Mouse (Mus musculus): ENCODE results near the gene Hsd11b1. TPM values are rescaled to one million over a fixed set of nuclear protein-coding genes. Genes with fewer than 3 reads are reported as not detected.

The Hsd11b1 gene
- polyA plus RNA-seq, 2 experiments, result 1.2 to 1.6 TPM

DNA sequence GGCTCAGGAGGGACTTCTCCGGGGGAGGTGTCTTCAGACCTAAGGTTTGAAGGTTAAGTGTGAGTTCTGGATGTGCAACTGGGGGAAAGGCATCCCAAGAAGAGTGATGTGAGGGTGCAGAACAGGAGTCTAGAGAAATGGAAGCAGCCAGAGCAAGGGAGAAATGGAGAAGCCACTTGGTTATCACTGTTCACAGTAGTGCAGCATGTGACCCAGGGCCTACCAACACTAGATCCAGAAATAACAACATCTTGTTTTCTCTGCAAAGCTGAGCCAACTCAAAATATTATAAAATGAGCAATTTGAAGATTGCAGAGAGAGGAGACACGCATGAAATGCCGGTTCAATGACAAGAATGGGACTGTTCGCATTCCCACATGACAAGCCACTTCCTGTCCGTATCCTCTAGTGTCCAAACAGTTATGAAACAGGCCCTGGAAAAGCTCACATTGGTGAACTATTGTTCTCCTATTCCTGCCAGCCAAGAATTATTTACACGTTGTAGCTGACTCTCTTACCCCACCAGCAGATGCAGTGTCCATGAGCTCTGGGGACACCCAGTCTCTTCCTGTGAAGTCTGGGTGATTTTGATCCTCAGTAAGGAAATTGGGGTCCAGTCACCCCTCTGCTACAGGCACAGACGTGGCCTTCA is 1.9 kb downstream of the Hsd11b1 start:
- H3K4me2 ChIP-seq (replicated peaks; ENCODE audit: low read depth, low read length, severe bottlenecking), result no peak overlapping the region
- H3K36me3 ChIP-seq (ENCODE audit: control insufficient read depth, insufficient read depth, low read length), result no peaks in the 10 kb centered on the region
- no peaks in the 10 kb centered on the region for H3K27me3 ChIP-seq (ENCODE audit: control insufficient read depth, insufficient read depth, low read length)
- H3K9ac ChIP-seq (ENCODE audit: low read depth, low read length, severe bottlenecking), result no peak overlapping the region
- no peak for TF ChIP-seq POLR2A (IDR thresholded peaks at IDR 0.05; ENCODE audit: borderline replicate concordance, extremely low read depth, insufficient read depth, insufficient read length)
- DNase-seq (ENCODE audit: low spot score) (no peak), ATAC-seq (ENCODE audit: low FRiP score, low read depth) (no peak)
- no peaks in the 10 kb centered on the region for H3K9me3 ChIP-seq (ENCODE audit: control insufficient read depth, low read length)
- H3K4me3 ChIP-seq (replicated peaks; ENCODE audit: low read length), result no peak overlapping the region
- WGBS, result 65% methylated on average over 7 of the region's 7 CpGs
- H3K27ac ChIP-seq (replicated peaks; ENCODE audit: low read depth, low read length), result no peak overlapping the region
- H3K4me1 ChIP-seq (ENCODE audit: control insufficient read depth, insufficient read depth, low read length), result peaks cover 13% of the 10 kb centered on the region

DNA sequence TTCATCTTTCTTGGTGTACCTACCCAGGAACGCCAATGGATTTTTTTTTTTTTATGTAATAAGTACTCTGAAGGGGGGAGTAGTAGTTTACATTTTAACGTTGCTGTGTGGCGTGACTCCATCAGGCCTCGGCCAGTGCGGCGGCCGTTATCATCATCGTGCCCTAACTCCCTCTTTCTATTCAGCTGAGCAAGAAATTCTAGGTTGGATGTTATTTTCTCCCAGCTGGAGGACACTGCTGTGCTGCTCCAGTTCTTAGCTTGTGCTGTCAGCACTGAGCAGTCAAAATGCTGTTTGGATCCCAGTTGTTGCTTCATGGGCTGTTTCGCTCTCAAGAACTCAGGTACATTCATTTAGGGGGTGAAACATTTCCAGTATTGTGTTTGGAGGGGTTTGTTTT is 4.3 kb downstream of the Hsd11b1 start:
- ATAC-seq (ENCODE audit: low FRiP score, low read depth), result no peak
- 88% methylated on average over 9 of the region's 9 CpGs for WGBS
- no peak for TF ChIP-seq POLR2A (IDR thresholded peaks at IDR 0.05; ENCODE audit: borderline replicate concordance, extremely low read depth, insufficient read depth, insufficient read length)

DNA sequence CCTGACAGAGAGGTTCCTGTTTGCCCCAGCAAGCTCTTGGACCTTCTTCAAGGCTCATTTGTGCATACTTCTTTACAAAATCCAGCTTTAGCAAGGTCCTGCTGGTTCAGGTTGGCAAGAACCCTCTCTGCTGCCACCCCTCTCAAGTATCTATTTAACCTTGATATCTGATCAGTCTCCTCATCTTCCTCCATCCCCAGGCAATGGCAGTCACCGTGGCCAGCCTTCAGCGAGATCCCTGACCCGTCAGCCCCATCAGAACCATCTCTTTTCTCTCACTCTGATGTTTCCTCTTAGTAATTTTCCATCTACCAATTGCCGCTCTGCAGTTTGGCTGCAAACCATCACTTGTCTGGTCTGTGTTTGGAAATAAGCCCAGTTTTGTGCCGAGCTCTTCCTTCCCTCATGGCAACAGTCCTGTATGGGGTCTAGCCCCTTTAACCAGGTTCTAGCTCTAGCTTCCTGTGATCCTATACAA is 7.2 kb downstream of the Hsd11b1 start:
- ATAC-seq (ENCODE audit: low FRiP score, low read depth), result no peak
- Histone ChIP-seq H3K4me3 (replicated peaks; ENCODE audit: low read length) (no peak overlapping the region), H3K9me3 (ENCODE audit: control insufficient read depth, low read length) (no peaks in the 10 kb centered on the region), H3K36me3 (ENCODE audit: control insufficient read depth, insufficient read depth, low read length) (no peaks in the 10 kb centered on the region), H3K27me3 (ENCODE audit: control insufficient read depth, insufficient read depth, low read length) (no peaks in the 10 kb centered on the region), H3K4me2 (replicated peaks; ENCODE audit: low read depth, low read length, severe bottlenecking) (no peak overlapping the region), H3K9ac (ENCODE audit: low read depth, low read length, severe bottlenecking) (no peak overlapping the region), H3K27ac (replicated peaks; ENCODE audit: low read depth, low read length) (no peak overlapping the region), H3K4me1 (ENCODE audit: control insufficient read depth, insufficient read depth, low read length) (peaks cover 8% of the 10 kb centered on the region)
- 51% methylated on average over 5 of the region's 5 CpGs for WGBS
- no peak for TF ChIP-seq POLR2A (IDR thresholded peaks at IDR 0.05; ENCODE audit: borderline replicate concordance, extremely low read depth, insufficient read depth, insufficient read length)
- DNase-seq (ENCODE audit: low spot score), result no peak

More for the DNA sequence above, 4.3 kb downstream of the Hsd11b1 start:
- Histone ChIP-seq H3K27ac (replicated peaks; ENCODE audit: low read depth, low read length) (no peak overlapping the region), H3K4me1 (ENCODE audit: control insufficient read depth, insufficient read depth, low read length) (peaks cover 13% of the 10 kb centered on the region), H3K4me2 (replicated peaks; ENCODE audit: low read depth, low read length, severe bottlenecking) (no peak overlapping the region), H3K4me3 (replicated peaks; ENCODE audit: low read length) (no peak overlapping the region), H3K36me3 (ENCODE audit: control insufficient read depth, insufficient read depth, low read length) (no peaks in the 10 kb centered on the region), H3K9ac (ENCODE audit: low read depth, low read length, severe bottlenecking) (no peak overlapping the region), H3K27me3 (ENCODE audit: control insufficient read depth, insufficient read depth, low read length) (no peaks in the 10 kb centered on the region), H3K9me3 (ENCODE audit: control insufficient read depth, low read length) (no peaks in the 10 kb centered on the region)
- DNase-seq (ENCODE audit: low spot score), result no peak

DNA sequence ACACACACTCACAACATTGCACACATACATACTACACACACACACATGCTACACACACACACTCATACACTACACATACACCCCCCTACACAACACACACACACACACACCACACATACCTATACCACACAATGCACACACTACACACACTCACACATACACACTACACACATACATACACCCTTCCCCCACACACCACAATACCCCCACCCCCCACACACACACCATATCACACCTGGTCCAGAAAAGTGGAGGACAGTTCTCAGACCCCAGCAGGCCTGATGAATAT is 7.6 kb downstream of the Hsd11b1 start:
- H3K27ac ChIP-seq (replicated peaks; ENCODE audit: low read depth, low read length), result no peak overlapping the region

DNA sequence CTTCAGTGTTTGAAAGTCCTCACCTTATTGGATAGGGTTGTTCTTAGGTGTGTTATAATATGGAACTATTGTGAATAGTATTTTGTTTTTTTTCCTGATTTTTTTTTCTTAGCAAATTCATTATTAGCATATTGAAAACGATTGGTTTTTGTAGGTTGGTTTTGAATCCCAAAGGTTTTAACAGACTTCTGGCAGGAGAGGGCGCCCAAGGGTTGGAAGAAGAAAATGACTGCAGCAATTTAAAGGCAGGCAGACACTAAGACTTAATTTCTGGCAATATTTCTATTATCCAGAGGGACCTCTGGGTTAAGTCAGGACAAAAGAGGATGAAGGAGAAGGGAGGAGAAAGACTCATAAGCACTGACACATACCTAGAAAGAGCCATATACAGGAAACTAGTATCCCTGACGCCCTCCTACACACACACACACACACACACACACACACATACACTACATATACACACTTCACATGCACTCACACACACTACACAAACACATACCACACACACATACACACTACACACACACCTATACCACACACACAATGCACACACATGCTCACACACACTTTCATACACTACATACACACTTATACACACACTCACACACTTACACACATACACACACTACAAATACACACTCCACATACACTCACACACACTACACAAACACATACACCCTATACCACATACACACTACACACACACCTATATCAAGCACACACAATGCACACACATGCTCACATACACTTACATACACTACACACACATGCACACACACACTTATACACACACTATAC is 8.2 kb downstream of the Hsd11b1 start:
- Histone ChIP-seq H3K4me2 (replicated peaks; ENCODE audit: low read depth, low read length, severe bottlenecking) (no peak overlapping the region), H3K9ac (ENCODE audit: low read depth, low read length, severe bottlenecking) (no peak overlapping the region), H3K9me3 (ENCODE audit: control insufficient read depth, low read length) (no peaks in the 10 kb centered on the region), H3K36me3 (ENCODE audit: control insufficient read depth, insufficient read depth, low read length) (no peaks in the 10 kb centered on the region), H3K4me3 (replicated peaks; ENCODE audit: low read length) (no peak overlapping the region), H3K27ac (replicated peaks; ENCODE audit: low read depth, low read length) (no peak overlapping the region), H3K4me1 (ENCODE audit: control insufficient read depth, insufficient read depth, low read length) (peaks cover 7% of the 10 kb centered on the region), H3K27me3 (ENCODE audit: control insufficient read depth, insufficient read depth, low read length) (no peaks in the 10 kb centered on the region)
- DNase-seq (ENCODE audit: low spot score), result peak; percentile 34
- 31% methylated on average over 3 of the region's 3 CpGs for WGBS
- no peak for TF ChIP-seq POLR2A (IDR thresholded peaks at IDR 0.05; ENCODE audit: borderline replicate concordance, extremely low read depth, insufficient read depth, insufficient read length)
- ATAC-seq (ENCODE audit: low FRiP score, low read depth), result no peak

More for the DNA sequence above, 7.6 kb downstream of the Hsd11b1 start:
- Histone ChIP-seq H3K4me2 (replicated peaks; ENCODE audit: low read depth, low read length, severe bottlenecking) (no peak overlapping the region), H3K36me3 (ENCODE audit: control insufficient read depth, insufficient read depth, low read length) (no peaks in the 10 kb centered on the region), H3K27me3 (ENCODE audit: control insufficient read depth, insufficient read depth, low read length) (no peaks in the 10 kb centered on the region), H3K9ac (ENCODE audit: low read depth, low read length, severe bottlenecking) (no peak overlapping the region), H3K4me1 (ENCODE audit: control insufficient read depth, insufficient read depth, low read length) (peaks cover 7% of the 10 kb centered on the region), H3K9me3 (ENCODE audit: control insufficient read depth, low read length) (no peaks in the 10 kb centered on the region), H3K4me3 (replicated peaks; ENCODE audit: low read length) (no peak overlapping the region)
- ATAC-seq (ENCODE audit: low FRiP score, low read depth) (no peak), DNase-seq (ENCODE audit: low spot score) (no peak)
- TF ChIP-seq POLR2A (IDR thresholded peaks at IDR 0.05; ENCODE audit: borderline replicate concordance, extremely low read depth, insufficient read depth, insufficient read length), result no peak
